Comparison of ENCODE assay signal across 9 mouse cellular contexts in genomic region chr5:64410621-64411020, GRCm38 (mm10).
A peak's percentile ranks its signal among the peaks of the same experiment; 100 is the strongest.
DNase-seq lines count a peak whose midpoint lies in the region; ATAC-seq and TF ChIP-seq lines count a peak whose summit lies in the region.
"Had no signal": no experiment of that assay in that cellular context is flagged by ENCODE, and none has a peak within 500 bp of the region (broad histone marks: within the 10 kb centered on the region; RNA-seq: fewer than 3 reads in every experiment).

No protein-coding gene starts in this region.

- TF ChIP-seq RAD21 in MEL (IDR thresholded peaks at IDR 0.05; ENCODE audit: low read depth, low read length) = no peak

- peaks cover 2% of the 10 kb centered on the region; the same call in 1 of the 2 replicates for H3K4me1 ChIP-seq in heart, adult 2 months (ENCODE audit: control insufficient read depth, insufficient read depth, low read length)
- H3K4me1 ChIP-seq in heart, embryonic 11.5 days (ENCODE audit: control insufficient read depth, insufficient read depth, low read length) = no peaks in the 10 kb centered on the region
- no peaks in the 10 kb centered on the region for H3K4me1 ChIP-seq in MEL (ENCODE audit: control insufficient read depth in 1 of 2, insufficient read depth in 2 of 2, low read length in 2 of 2)
- H3K4me1 ChIP-seq in heart, postnatal 0 days (ENCODE audit: control insufficient read depth, insufficient read depth) = no peaks in the 10 kb centered on the region
- H3K4me1 ChIP-seq in midbrain, embryonic 13.5 days (replicated peaks) = no peaks in the 10 kb centered on the region

- intact Hi-C loops in heart, adult 2 months (cut with DNase I) = no loop called here

- H3K4me3 ChIP-seq in heart, adult 2 months = no peak overlapping the region
- no peak overlapping the region for H3K4me3 ChIP-seq in heart, embryonic 11.5 days (ENCODE audit: low read depth, low read length)
- H3K4me3 ChIP-seq in MEL (ENCODE audit: control insufficient read depth in 1 of 2, insufficient read depth in 1 of 2, low read depth in 2 of 2, low read length in 2 of 2) = no peak overlapping the region
- H3K4me3 ChIP-seq in heart, postnatal 0 days (ENCODE audit: low read depth, low read length) = no peak overlapping the region
- H3K4me3 ChIP-seq in midbrain, embryonic 13.5 days (replicated peaks) = no peak overlapping the region
- H3K4me3 ChIP-seq: limb, embryonic 15.5 days had no signal

- TF ChIP-seq CTCF in heart, adult 2 months (IDR thresholded peaks at IDR 0.05) = no peak
- TF ChIP-seq CTCF in MEL (IDR thresholded peaks at IDR 0.05 in 2 of 3, conservative IDR thresholded peaks at IDR 0.05 in 1 of 3; ENCODE audit: control insufficient read depth in 1 of 3, insufficient read depth in 1 of 3, low read depth in 2 of 3, low read length in 3 of 3, poor library complexity in 1 of 3, severe bottlenecking in 1 of 3) = no peak
- no peak for TF ChIP-seq CTCF in heart, postnatal 0 days (IDR thresholded peaks at IDR 0.05; ENCODE audit: low read depth)

- ATAC-seq in heart, embryonic 11.5 days (replicated peaks; ENCODE audit: insufficient number of reproducible peaks, low FRiP score, low TSS enrichment) = no peak
- ATAC-seq in heart, postnatal 0 days (ENCODE audit: insufficient read depth, low read depth) = peak; percentile 58; the same call in 1 of the 2 replicates
- ATAC-seq in cerebellum, adult (ENCODE audit: insufficient number of reproducible peaks, low FRiP score, low TSS enrichment) = no peak
- ATAC-seq in midbrain, embryonic 13.5 days = no peak

- peak overlapping the region; percentile 27 for H3K27ac ChIP-seq in heart, adult 2 months
- H3K27ac ChIP-seq in heart, embryonic 11.5 days (ENCODE audit: low read depth, low read length) = no peak overlapping the region
- no peak overlapping the region for H3K27ac ChIP-seq in MEL (ENCODE audit: control insufficient read depth, low read depth, low read length)
- H3K27ac ChIP-seq in heart, postnatal 0 days (ENCODE audit: low read depth) = peak overlapping the region; percentile 8; the same call in 1 of the 2 replicates
- no peak overlapping the region for H3K27ac ChIP-seq in midbrain, embryonic 13.5 days
- H3K27ac ChIP-seq: limb, embryonic 15.5 days had no signal

- no peak overlapping the region for H3K9ac ChIP-seq in heart, adult 2 months (ENCODE audit: low read depth, low read length)
- no peak overlapping the region for H3K9ac ChIP-seq in heart, embryonic 11.5 days (ENCODE audit: low read depth, low read length)
- H3K9ac ChIP-seq in MEL (ENCODE audit: control insufficient read depth, low read depth, low read length, poor library complexity, severe bottlenecking) = no peak overlapping the region
- no peak overlapping the region for H3K9ac ChIP-seq in heart, postnatal 0 days (replicated peaks; ENCODE audit: low read depth, low read length)
- no peak overlapping the region for H3K9ac ChIP-seq in midbrain, embryonic 13.5 days (replicated peaks)
- H3K9ac ChIP-seq: limb, embryonic 15.5 days had no signal

- H3K79me2 ChIP-seq in heart, adult 2 months (replicated peaks; ENCODE audit: control insufficient read depth, insufficient read depth, low read length) = no peaks in the 10 kb centered on the region
- H3K79me2 ChIP-seq in MEL (ENCODE audit: control insufficient read depth, insufficient read depth, low read length, poor library complexity) = no peaks in the 10 kb centered on the region

- H3K36me3 ChIP-seq in heart, adult 2 months (ENCODE audit: control insufficient read depth, insufficient read depth, low read length) = no peaks in the 10 kb centered on the region
- no peaks in the 10 kb centered on the region for H3K36me3 ChIP-seq in heart, embryonic 11.5 days (ENCODE audit: control insufficient read depth, insufficient read depth, low read length)
- no peaks in the 10 kb centered on the region for H3K36me3 ChIP-seq in MEL (ENCODE audit: control insufficient read depth in 1 of 2, insufficient read depth in 2 of 2, low read length in 2 of 2)
- no peaks in the 10 kb centered on the region for H3K36me3 ChIP-seq in heart, postnatal 0 days (replicated peaks; ENCODE audit: control insufficient read depth, insufficient read depth, low read length)
- no peaks in the 10 kb centered on the region for H3K36me3 ChIP-seq in midbrain, embryonic 13.5 days
- H3K36me3 ChIP-seq: limb, embryonic 15.5 days had no signal

- DNase-seq in heart, adult 2 months = peak; percentile 49 to 68
- DNase-seq in MEL (ENCODE audit: low read depth, low spot score) = peak; percentile 7
- peak; percentile 22 for DNase-seq in heart, postnatal 0 days (ENCODE audit: low spot score)
- peak; percentile 49 to 58 for DNase-seq in kidney, postnatal 4 days
- DNase-seq in adrenal gland, postnatal 25 days = no peak

- H3K27me3 ChIP-seq in heart, adult 2 months (ENCODE audit: control insufficient read depth, insufficient read depth, low read length) = no peaks in the 10 kb centered on the region
- H3K27me3 ChIP-seq in heart, embryonic 11.5 days (ENCODE audit: control insufficient read depth, insufficient read depth, low read length) = no peaks in the 10 kb centered on the region
- no peaks in the 10 kb centered on the region for H3K27me3 ChIP-seq in MEL (ENCODE audit: control insufficient read depth in 1 of 2, insufficient read depth in 2 of 2, low read length in 2 of 2)
- no peaks in the 10 kb centered on the region for H3K27me3 ChIP-seq in heart, postnatal 0 days (ENCODE audit: control insufficient read depth, insufficient read depth, low read length)
- H3K27me3 ChIP-seq in midbrain, embryonic 13.5 days = no peaks in the 10 kb centered on the region
- H3K27me3 ChIP-seq: limb, embryonic 15.5 days had no signal

- no peak for TF ChIP-seq POLR2A in heart, adult 2 months (IDR thresholded peaks at IDR 0.05; ENCODE audit: insufficient read depth, low read depth, low read length)
- TF ChIP-seq POLR2A in MEL (IDR thresholded peaks at IDR 0.05; ENCODE audit: control insufficient read depth in 1 of 2, insufficient read depth in 1 of 2, low read depth in 1 of 2, low read length in 2 of 2, poor library complexity in 1 of 2) = no peak

- 0 out of 2 replicates have a peak, but pooled peaks have one; percentile 35 for TF ChIP-seq EP300 in heart, adult 2 months (IDR thresholded peaks at IDR 0.05; ENCODE audit: insufficient read depth, low read depth, low read length)
- TF ChIP-seq EP300 in MEL (IDR thresholded peaks at IDR 0.05; ENCODE audit: low read depth in 1 of 2, low read length in 2 of 2) = no peak
- no peak for TF ChIP-seq EP300 in heart, postnatal 0 days (IDR thresholded peaks at IDR 0.05; ENCODE audit: low read depth)

- no peaks in the 10 kb centered on the region for H3K9me3 ChIP-seq in heart, embryonic 11.5 days (replicated peaks; ENCODE audit: control insufficient read depth, low read length)
- H3K9me3 ChIP-seq in MEL (replicated peaks; ENCODE audit: insufficient read depth, low read length) = no peaks in the 10 kb centered on the region
- H3K9me3 ChIP-seq in heart, postnatal 0 days (replicated peaks; ENCODE audit: control insufficient read depth, low read length) = 0 out of 2 replicates have a peak, but pooled peaks cover 3% of the 10 kb centered on the region
- H3K9me3 ChIP-seq in midbrain, embryonic 13.5 days = no peaks in the 10 kb centered on the region
- H3K9me3 ChIP-seq: limb, embryonic 15.5 days had no signal

- WGBS in heart, adult 2 months = 35% methylated on average over 7 of the region's 7 CpGs
- WGBS in heart, embryonic 11.5 days (ENCODE audit: insufficient replicate concordance) = 52% methylated on average over 7 of the region's 7 CpGs
- WGBS in heart, postnatal 0 days = 45% methylated on average over 7 of the region's 7 CpGs
- WGBS in midbrain, embryonic 13.5 days = 82% methylated on average over 7 of the region's 7 CpGs

- H3K4me2 ChIP-seq in heart, embryonic 11.5 days = no peak overlapping the region
- no peak overlapping the region for H3K4me2 ChIP-seq in heart, postnatal 0 days (ENCODE audit: low read depth, low read length)
- H3K4me2 ChIP-seq in midbrain, embryonic 13.5 days (replicated peaks) = no peak overlapping the region
- H3K4me2 ChIP-seq: limb, embryonic 15.5 days had no signal

TF ChIP-seq in MEL, 35 proteins besides CTCF, POLR2A, EP300 and RAD21:
- TF ChIP-seq USF2 (IDR thresholded peaks at IDR 0.05; ENCODE audit: borderline replicate concordance in 1 of 2, insufficient read depth in 1 of 2, low read depth in 1 of 2, low read length in 2 of 2) (no peak), ZNF384 (IDR thresholded peaks at IDR 0.05; ENCODE audit: low read depth, low read length) (no peak), BHLHE40 (IDR thresholded peaks at IDR 0.05; ENCODE audit: borderline replicate concordance, low read depth, low read length) (no peak), MYB (IDR thresholded peaks at IDR 0.05; ENCODE audit: low read depth, low read length) (no peak), RCOR1 (IDR thresholded peaks at IDR 0.05; ENCODE audit: low read depth, low read length) (no peak), MXI1 (IDR thresholded peaks at IDR 0.05; ENCODE audit: low read depth, low read length) (no peak), CHD2 (IDR thresholded peaks at IDR 0.05; ENCODE audit: low read length) (no peak), MAX (IDR thresholded peaks at IDR 0.05; ENCODE audit: low read length) (no peak), ELF1 (IDR thresholded peaks at IDR 0.05; ENCODE audit: low read depth, low read length) (no peak), ZC3H11A (IDR thresholded peaks at IDR 0.05; ENCODE audit: low read depth, low read length) (no peak), NELFE (IDR thresholded peaks at IDR 0.05; ENCODE audit: low read depth, low read length) (no peak), NRF1 (IDR thresholded peaks at IDR 0.05; ENCODE audit: insufficient read depth, low read depth, low read length, poor library complexity, severe bottlenecking) (no peak), MYC (IDR thresholded peaks at IDR 0.05; ENCODE audit: low read depth, low read length) (no peak), POLR2AphosphoS5 (IDR thresholded peaks at IDR 0.05; ENCODE audit: borderline replicate concordance, low read depth, low read length) (no peak), CHD1 (IDR thresholded peaks at IDR 0.05; ENCODE audit: low read depth, low read length) (no peak), TCF12 (IDR thresholded peaks at IDR 0.05; ENCODE audit: low read depth, low read length) (no peak), MEF2A (IDR thresholded peaks at IDR 0.05; ENCODE audit: extremely low read depth, insufficient replicate concordance, low read depth, low read length, poor library complexity, severe bottlenecking) (no peak)

Comparison
In these comparisons a context has a peak if more than half of its experiments do, and no peak if none do; other contexts are left out.
1. H3K27ac ChIP-seq: peak in heart, adult 2 months (single experiment) and heart, postnatal 0 days (single experiment); none in heart, embryonic 11.5 days (single experiment), MEL (single experiment) and midbrain, embryonic 13.5 days (single experiment).